Comparison of ENCODE assay signal across 20 mouse cellular contexts in the genomic region with DNA sequence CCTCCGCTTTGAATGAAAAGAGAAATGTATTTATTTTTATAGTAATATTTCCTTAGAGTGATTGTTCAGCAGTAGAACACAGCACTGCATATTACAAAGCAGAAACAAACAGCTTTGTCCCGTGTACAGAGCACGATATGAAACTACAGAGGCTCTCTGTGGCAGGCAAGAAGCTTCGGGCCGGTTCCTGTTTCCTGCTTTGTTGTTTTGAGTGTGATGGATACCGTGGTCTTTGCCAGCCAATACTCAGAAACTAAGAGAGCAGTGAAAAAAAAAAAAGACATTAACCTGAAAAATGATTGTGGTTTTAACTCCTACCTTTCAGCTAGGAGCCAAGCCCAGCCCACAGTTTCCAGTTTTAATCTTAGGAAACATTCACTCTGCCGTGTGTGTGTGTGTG. TPM values are rescaled to one million over a fixed set of nuclear protein-coding genes. Genes with fewer than 3 reads are reported as not detected.
A peak's percentile ranks its signal among the peaks of the same experiment; 100 is the strongest.
DNase-seq lines count a peak whose midpoint lies in the region; ATAC-seq lines count a peak whose summit lies in the region.
"Had no signal": no experiment of that assay in that cellular context is flagged by ENCODE, and none has a peak within 500 bp of the region (broad histone marks: within the 10 kb centered on the region; RNA-seq: fewer than 3 reads in every experiment).

No protein-coding gene starts in this region.

- ATAC-seq in erythroblast, adult 5-6 weeks (replicated peaks; ENCODE audit: low FRiP score, poor library complexity, severe bottlenecking), result no peak
- ATAC-seq: forebrain, embryonic 16.5 days; intestine, embryonic 16.5 days; liver, embryonic 12.5 days had no signal

- peaks cover 5% of the 10 kb centered on the region; the same call in 1 of the 2 replicates for H3K4me1 ChIP-seq in heart, embryonic 10.5 days
- peaks cover 18% of the 10 kb centered on the region for H3K4me1 ChIP-seq in megakaryocyte, embryonic 14.5 days
- H3K4me1 ChIP-seq: liver, embryonic 12.5 days; midbrain, embryonic 10.5 days had no signal

- no peak overlapping the region for H3K27ac ChIP-seq in heart, embryonic 10.5 days
- H3K27ac ChIP-seq: liver, embryonic 12.5 days; midbrain, embryonic 10.5 days had no signal

- no peak overlapping the region for H3K4me3 ChIP-seq in heart, embryonic 10.5 days
- H3K4me3 ChIP-seq in megakaryocyte, embryonic 14.5 days (replicated peaks), result peak overlapping the region; percentile 80
- H3K4me3 ChIP-seq: heart, embryonic 12.5 days; liver, embryonic 12.5 days; midbrain, embryonic 10.5 days; myocyte had no signal

- WGBS in heart, embryonic 10.5 days, result 85% methylated on average over 7 of the region's 7 CpGs

- no peaks in the 10 kb centered on the region for H3K27me3 ChIP-seq in heart, embryonic 10.5 days (ENCODE audit: insufficient read depth, poor library complexity, severe bottlenecking)
- no peaks in the 10 kb centered on the region for H3K27me3 ChIP-seq in megakaryocyte, embryonic 14.5 days (replicated peaks)
- H3K27me3 ChIP-seq: heart, embryonic 12.5 days; liver, embryonic 12.5 days had no signal

- no peaks in the 10 kb centered on the region for H3K36me3 ChIP-seq in heart, embryonic 10.5 days
- no peaks in the 10 kb centered on the region for H3K36me3 ChIP-seq in megakaryocyte, embryonic 14.5 days (replicated peaks; ENCODE audit: low read length)
- H3K36me3 ChIP-seq: heart, embryonic 12.5 days; liver, embryonic 12.5 days; midbrain, embryonic 10.5 days had no signal

- DNase-seq in heart, adult 11 months, result peak; percentile 79
- DNase-seq in heart, embryonic 10.5 days (ENCODE audit: low spot score), result no peak
- DNase-seq in T-cell, adult 2 months (ENCODE audit: low spot score), result peak; percentile 60
- peak; percentile 48 for DNase-seq in thymus, postnatal 14 days
- DNase-seq in frontal cortex, postnatal 36 days (ENCODE audit: low spot score in 2 of 2), result no peak
- no peak for DNase-seq in cerebellum, adult 9-10 months
- DNase-seq: adrenal gland, adult 2 months; cerebellum, adult 9-11 months; gastrocnemius, postnatal 10 days; kidney, postnatal 14 days; layer of hippocampus, adult 9-11 months; right cerebral cortex, postnatal 14 days had no signal

- no peaks in the 10 kb centered on the region for H3K9me3 ChIP-seq in heart, embryonic 10.5 days
- no peaks in the 10 kb centered on the region for H3K9me3 ChIP-seq in megakaryocyte, embryonic 14.5 days
- H3K9me3 ChIP-seq: heart, embryonic 12.5 days; liver, embryonic 12.5 days; midbrain, embryonic 10.5 days had no signal

RNA-seq across cellular contexts. Expression of a gene that starts 55.8 kb away (rescaled TPM):
- polyA plus RNA-seq in heart, embryonic 10.5 days (2016; fragmentation: Nextera tagmentation; extraction: Ambion mirVana), result 1.7 and 3.5 TPM in 2 replicates
- polyA plus RNA-seq in megakaryocyte, embryonic 14.5 days (2012; ENCODE audit: insufficient read depth, low replicate concordance), result 1.3 TPM in 1 of 2 replicates, not detected in the other
- total RNA-seq in erythroblast, adult 5-6 weeks (2015; ENCODE audit: low replicate concordance), result 1.7 and 2.1 TPM in 2 replicates
- total RNA-seq in erythroblast, adult 5-6 weeks (2017; ENCODE audit: low replicate concordance), result 1.8 and 3.3 TPM in 2 replicates

Comparison
In these comparisons a context has a peak if more than half of its experiments do, and no peak if none do; other contexts are left out.
1. DNase-seq: peak in heart, adult 11 months (single experiment), T-cell, adult 2 months (single experiment) and thymus, postnatal 14 days (single experiment); none in heart, embryonic 10.5 days (single experiment), frontal cortex, postnatal 36 days (0 of 2) and cerebellum, adult 9-10 months (single experiment).